Mouse (Mus musculus) left cerebral cortex, postnatal 25 days (tissue): ENCODE results near the gene Gm49354. TPM values are rescaled to one million over a fixed set of nuclear protein-coding genes. Genes with fewer than 3 reads are reported as not detected.
"Not testable (repeated sequence)": the region's sequence is repeated elsewhere in the genome, so short reads cannot be mapped to it uniquely, and the experiment has no call there.

Source experiments
- DNase-seq, 2 experiments: peaks; one replicate each; pipeline ENCODE4 v3.0.0; 2022; ENCODE audit warnings: low spot score in 2 of 2, mixed read lengths in 1 of 2
- intact Hi-C: fragments of 180-260 bp; cut with DNase I; formaldehyde crosslinking; loops from one replicate; pipeline ENCODE4 v1.15.1; 2025
- total RNA-seq, 2 experiments: library from RNA; stranded (reverse); gene quantifications; 2 replicates each; pipeline ENCODE4 v1.2.3; 2021

Gm49354 gene
- total RNA-seq, 2 experiments from 2014 or later = not detected

DNA sequence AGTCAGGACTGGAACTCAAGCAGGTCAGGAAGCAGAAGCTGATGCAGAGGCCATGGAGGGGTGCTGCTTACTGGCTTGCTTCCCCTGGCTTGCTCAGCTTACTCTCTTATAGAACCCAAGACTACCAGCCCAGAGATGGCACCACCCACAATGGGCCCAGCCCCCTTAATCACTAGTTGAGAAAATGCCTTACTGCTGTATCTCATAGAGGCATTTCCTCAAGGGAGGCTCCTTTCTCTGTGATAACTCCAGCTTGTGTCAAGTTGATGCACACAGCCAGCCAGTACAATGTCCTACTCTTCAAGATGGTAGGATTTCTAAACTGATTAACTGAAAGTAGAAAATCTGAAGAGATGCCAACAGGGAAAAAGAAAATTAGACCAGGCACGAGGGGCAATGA, 60.0 kb downstream of the Gm49354 start:
- intact Hi-C loops, DNase-seq: not testable (repeated sequence)

GRCm38 (mm10) chr13:59719475-59719874, 62.6 kb downstream of the Gm49354 start:
- no peak for DNase-seq
- intact Hi-C loops = no loop called here

DNA sequence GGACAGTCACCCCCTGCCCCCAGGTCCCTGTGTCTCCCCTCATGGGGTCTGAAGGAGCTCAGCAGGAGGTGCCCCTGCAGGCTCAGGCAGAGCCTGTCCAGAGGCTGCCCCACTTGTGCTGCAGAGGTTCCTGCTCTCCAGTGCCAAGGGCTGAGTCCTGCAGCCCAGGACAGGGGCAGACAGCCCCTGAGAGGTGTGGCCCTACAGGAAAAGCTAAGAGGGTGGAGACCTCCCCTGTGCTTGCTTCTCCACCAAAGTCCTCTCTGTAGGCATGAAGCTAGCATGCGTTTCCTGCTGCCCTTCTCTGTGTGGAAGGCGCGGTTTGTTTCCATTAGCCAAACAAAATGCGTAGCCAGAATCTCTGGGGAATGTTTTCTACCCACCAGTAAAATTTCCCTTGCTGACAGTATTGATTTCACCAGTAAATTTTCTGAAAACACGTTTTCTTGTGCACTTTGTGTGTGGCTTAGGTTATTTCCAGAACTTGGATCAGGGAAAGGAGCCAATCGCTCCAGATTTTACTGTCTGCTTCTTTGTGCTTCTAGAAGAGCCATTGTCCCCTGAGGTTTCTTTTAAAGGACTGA, 63.1 kb downstream of the Gm49354 start:
- DNase-seq, intact Hi-C loops: not testable (repeated sequence)

GRCm38 (mm10) chr13:59713710-59714109, 68.3 kb downstream of the Gm49354 start:
- DNase-seq = no peak
- intact Hi-C loops = no loop called here

- intact Hi-C loops, DNase-seq: not testable (repeated sequence)
These were observed 70.1 kb downstream of the Gm49354 start, which contains the start of gene Spata31d1b for GRCm38 (mm10) chr13:59711984-59712383. Gene Spata31d1b, plus strand, starts transcription at chr13:59712284.

GRCm38 (mm10) chr13:59710230-59710629, 71.8 kb downstream of the Gm49354 start, which contains the start of gene Spata31d1a:
Gene Spata31d1a, minus strand, starts transcription at chr13:59710330.
- DNase-seq = no peak
- intact Hi-C loops = no loop called here

Other genes with a start within 250 kb of the Gm49354 start
- 100 to 1,000 TPM; 340 to 341 TPM for gene Agtpbp1, start 197.0 kb downstream of the Gm49354 start, total RNA-seq
- 10 to 100 TPM; 87.9 to 91.5 TPM for gene Naa35, start 197.0 kb downstream of the Gm49354 start, total RNA-seq
- gene Golm1, start 106.4 kb downstream of the Gm49354 start, total RNA-seq = 10 to 100 TPM; 19.9 to 20.9 TPM
- gene 4921517D22Rik, start 88.1 kb downstream of the Gm49354 start, total RNA-seq = not detected
- under 1 TPM; 0.11 to 0.14 TPM for gene Spata31d1a, start 71.9 kb downstream of the Gm49354 start, total RNA-seq
- gene Spata31d1b, start 70.0 kb downstream of the Gm49354 start, total RNA-seq = under 1 TPM in 1 of 2 experiments, not detected in 1; 0.07 TPM
- gene Spata31d1d, start 50.5 kb downstream of the Gm49354 start, total RNA-seq = not detected
- 1 to 10 TPM in 1 of 2 experiments, under 1 TPM in 1; 0.87 to 1.4 TPM for gene 1700014D04Rik, start 35.5 kb downstream of the Gm49354 start, total RNA-seq
- gene Isca1, start 12.4 kb downstream of the Gm49354 start, total RNA-seq = 100 to 1,000 TPM; 147 to 156 TPM
- 10 to 100 TPM; 61.0 to 64.3 TPM for gene Tut7, start 40.9 kb upstream of the Gm49354 start, total RNA-seq